Mouse (Mus musculus) olfactory bulb, adult 2 months (tissue): ENCODE data around the gene Iffo1.

Experiments
- CTCF ChIP-seq: fragments of 200-500 bp; IDR thresholded peaks from 2 replicates; pipeline ENCODE4 v1.5.1; 2012; ENCODE audit warnings: low read depth, mild to moderate bottlenecking, low read length, moderate library complexity; ENCODE audit not compliant: insufficient read depth
- POLR2A ChIP-seq: fragments of 200-500 bp; IDR thresholded peaks from 2 replicates; pipeline ENCODE4 v1.6.1; 2012; ENCODE audit warnings: mild to moderate bottlenecking, low read depth, low read length, moderate library complexity; ENCODE audit not compliant: insufficient read depth

DNA sequence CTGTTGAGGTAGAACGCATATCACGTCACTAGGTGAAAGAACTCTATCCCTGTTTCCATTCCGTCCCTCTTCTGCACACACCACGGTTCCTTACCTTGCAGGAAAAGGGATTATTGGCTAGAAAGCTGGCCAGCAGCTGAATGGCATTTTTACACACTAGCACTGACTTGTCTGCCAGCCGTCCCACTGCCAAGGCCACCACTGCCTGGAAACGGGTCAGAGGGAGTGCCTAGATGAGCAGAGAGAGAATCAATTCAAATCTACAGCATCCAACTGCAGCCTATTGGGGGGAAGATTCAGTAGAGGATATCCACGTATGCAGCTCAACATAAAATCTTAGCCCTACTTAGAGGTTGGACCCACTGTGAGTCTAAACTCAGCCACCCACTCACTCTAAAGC is 34.6 kb downstream of the Iffo1 start:
- TF ChIP-seq POLR2A (no peak), CTCF (no peak)
